Mouse (Mus musculus): Measurements from ENCODE around the gene Hspa2. TPM values are rescaled to one million over a fixed set of nuclear protein-coding genes. Genes with fewer than 3 reads are reported as not detected.

Gene Hspa2
- polyA plus RNA-seq, 1 experiment from 2014 or later = 4.2 TPM

DNA sequence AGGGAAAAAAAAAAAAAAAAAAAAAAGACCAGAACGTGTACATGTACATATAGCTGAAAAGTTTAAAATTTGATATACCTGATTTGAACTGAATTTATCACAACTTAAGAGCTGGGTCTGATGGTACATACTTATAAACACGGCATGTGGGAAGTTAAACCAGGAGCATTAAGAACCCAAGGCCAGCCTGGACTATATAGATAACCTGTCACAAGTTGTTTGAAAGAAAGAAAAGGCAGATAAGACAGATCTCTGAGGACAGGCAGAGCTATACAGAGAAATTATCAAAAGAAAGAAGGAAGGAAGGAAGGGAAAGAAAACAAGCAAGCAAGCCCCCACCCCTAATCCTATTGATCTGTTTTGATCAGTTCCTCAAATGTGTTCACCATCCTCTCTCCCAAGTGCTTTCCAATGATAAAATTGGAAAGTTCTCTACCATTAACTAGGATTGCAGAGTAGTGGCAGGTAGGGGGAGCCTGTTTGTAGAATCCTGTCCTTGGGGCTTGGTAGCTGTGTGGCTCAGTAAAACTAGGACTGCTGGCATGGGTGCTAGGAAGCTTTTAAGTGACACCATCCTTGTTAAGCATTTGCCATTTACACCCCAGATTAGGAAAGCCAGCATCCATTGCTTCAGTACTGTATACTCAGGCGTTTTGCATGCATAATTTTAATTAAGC, 12.2 kb upstream of the Hspa2 start:
- Histone ChIP-seq H3K27ac (ENCODE audit: low read depth, low read length) (no peak overlapping the region), H3K27me3 (replicated peaks; ENCODE audit: control insufficient read depth, insufficient read depth, low read length) (no peaks in the 10 kb centered on the region), H3K36me3 (ENCODE audit: control insufficient read depth, insufficient read depth, low read length) (peaks cover 6% of the 10 kb centered on the region; the same call in 1 of the 2 replicates), H3K9me3 (ENCODE audit: control insufficient read depth, low read length) (no peaks in the 10 kb centered on the region), H3K9ac (ENCODE audit: low read depth, low read length) (no peak overlapping the region), H3K4me3 (ENCODE audit: low read depth, low read length) (no peak overlapping the region), H3K4me1 (replicated peaks; ENCODE audit: control insufficient read depth, insufficient read depth, low read length) (peaks cover 15% of the 10 kb centered on the region), H3K4me2 (peak overlapping the region; percentile 5; the same call in 1 of the 2 replicates)
- DNase-seq (ENCODE audit: low spot score) (peak; percentile 25), ATAC-seq (replicated peaks; ENCODE audit: low FRiP score) (peak; percentile 95)
- WGBS = 54% methylated on average over 3 of the region's 3 CpGs

- ATAC-seq (replicated peaks; ENCODE audit: low FRiP score) (no peak), DNase-seq (ENCODE audit: low spot score) (peak; percentile 10)
- Histone ChIP-seq H3K4me2 (no peak overlapping the region), H3K27ac (ENCODE audit: low read depth, low read length) (no peak overlapping the region), H3K9me3 (ENCODE audit: control insufficient read depth, low read length) (no peaks in the 10 kb centered on the region), H3K27me3 (replicated peaks; ENCODE audit: control insufficient read depth, insufficient read depth, low read length) (no peaks in the 10 kb centered on the region), H3K4me1 (replicated peaks; ENCODE audit: control insufficient read depth, insufficient read depth, low read length) (peaks cover 15% of the 10 kb centered on the region), H3K4me3 (ENCODE audit: low read depth, low read length) (no peak overlapping the region), H3K9ac (ENCODE audit: low read depth, low read length) (no peak overlapping the region), H3K36me3 (ENCODE audit: control insufficient read depth, insufficient read depth, low read length) (peaks cover 6% of the 10 kb centered on the region; the same call in 1 of the 2 replicates)
- WGBS = 78% methylated on average over 5 of the region's 5 CpGs
These were observed 11.0 kb upstream of the Hspa2 start for GRCm38 (mm10) chr12:76392979-76393378.

DNA sequence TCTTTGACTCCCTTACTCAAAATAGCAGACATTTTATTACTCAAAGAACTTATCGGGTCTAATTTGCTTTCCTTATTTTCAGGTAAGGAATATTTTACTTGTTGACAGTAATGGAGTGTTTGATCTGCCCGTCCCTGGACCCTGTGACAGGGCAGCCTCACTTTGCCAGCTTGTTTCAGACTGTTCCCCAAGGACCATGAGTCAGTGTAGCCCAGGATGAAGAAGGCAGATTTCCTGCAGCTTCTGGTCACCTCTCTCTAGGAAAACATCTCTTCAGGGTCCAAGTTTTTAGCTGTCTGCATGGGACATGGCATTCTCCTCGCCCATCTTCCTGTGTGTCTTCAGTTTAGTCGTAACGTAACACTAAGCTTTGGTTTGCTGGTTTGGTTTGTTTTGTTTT, 6.7 kb upstream of the Hspa2 start:
- Histone ChIP-seq H3K27ac (ENCODE audit: low read depth, low read length) (no peak overlapping the region), H3K27me3 (replicated peaks; ENCODE audit: control insufficient read depth, insufficient read depth, low read length) (no peaks in the 10 kb centered on the region), H3K36me3 (ENCODE audit: control insufficient read depth, insufficient read depth, low read length) (no peaks in the 10 kb centered on the region), H3K4me1 (replicated peaks; ENCODE audit: control insufficient read depth, insufficient read depth, low read length) (no peaks in the 10 kb centered on the region), H3K9ac (ENCODE audit: low read depth, low read length) (no peak overlapping the region), H3K4me3 (ENCODE audit: low read depth, low read length) (no peak overlapping the region), H3K4me2 (no peak overlapping the region), H3K9me3 (ENCODE audit: control insufficient read depth, low read length) (no peaks in the 10 kb centered on the region)
- no peak for DNase-seq (ENCODE audit: low spot score)
- no peak for ATAC-seq (replicated peaks; ENCODE audit: low FRiP score)
- 86% methylated on average over 5 of the region's 5 CpGs for WGBS

DNA sequence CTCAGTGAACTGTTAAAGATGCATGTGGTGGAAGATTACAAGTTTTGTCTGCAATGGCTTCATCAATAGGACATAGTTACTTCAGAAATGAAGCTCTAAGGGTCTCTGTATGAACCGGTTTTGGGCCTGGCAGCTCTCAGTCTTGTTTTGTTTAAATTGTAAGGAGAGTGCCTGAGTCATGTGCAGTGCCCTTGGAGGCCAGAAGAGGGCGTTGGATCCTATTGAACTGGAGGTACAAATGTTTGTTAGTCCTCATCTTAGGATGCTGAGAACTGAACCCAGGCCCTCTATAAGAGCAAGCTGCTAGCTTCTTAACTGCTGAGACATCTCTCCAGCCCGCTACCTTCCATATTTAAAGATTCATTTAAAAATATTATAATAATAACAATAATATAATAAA, 2.3 kb upstream of the Hspa2 start:
- no peaks in the 10 kb centered on the region for H3K9me3 ChIP-seq (ENCODE audit: control insufficient read depth, low read length)
- WGBS = 58% methylated on average over 3 of the region's 3 CpGs
- no peak overlapping the region for H3K9ac ChIP-seq (ENCODE audit: low read depth, low read length)
- H3K4me2 ChIP-seq = no peak overlapping the region
- H3K4me1 ChIP-seq (replicated peaks; ENCODE audit: control insufficient read depth, insufficient read depth, low read length) = peaks cover 15% of the 10 kb centered on the region
- ATAC-seq (replicated peaks; ENCODE audit: low FRiP score) = no peak
- no peak overlapping the region for H3K4me3 ChIP-seq (ENCODE audit: low read depth, low read length)
- H3K36me3 ChIP-seq (ENCODE audit: control insufficient read depth, insufficient read depth, low read length) = no peaks in the 10 kb centered on the region
- H3K27me3 ChIP-seq (replicated peaks; ENCODE audit: control insufficient read depth, insufficient read depth, low read length) = peaks cover 21% of the 10 kb centered on the region
- H3K27ac ChIP-seq (ENCODE audit: low read depth, low read length) = no peak overlapping the region
- no peak for DNase-seq (ENCODE audit: low spot score)

GRCm38 (mm10) chr12:76402991-76403885, 738 bp upstream of the Hspa2 start:
- no peaks in the 10 kb centered on the region for H3K36me3 ChIP-seq (ENCODE audit: control insufficient read depth, insufficient read depth, low read length)
- H3K4me1 ChIP-seq (replicated peaks; ENCODE audit: control insufficient read depth, insufficient read depth, low read length) = peaks cover 15% of the 10 kb centered on the region
- ATAC-seq (replicated peaks; ENCODE audit: low FRiP score) = peak; percentile 88
- peak; percentile 45 for DNase-seq (ENCODE audit: low spot score)
- peak overlapping the region; percentile 67 for H3K27ac ChIP-seq (ENCODE audit: low read depth, low read length)
- 2% methylated on average over 50 of the region's 54 CpGs for WGBS
- H3K27me3 ChIP-seq (replicated peaks; ENCODE audit: control insufficient read depth, insufficient read depth, low read length) = peaks cover 33% of the 10 kb centered on the region
- H3K4me2 ChIP-seq = peak overlapping the region; percentile 94
- no peaks in the 10 kb centered on the region for H3K9me3 ChIP-seq (ENCODE audit: control insufficient read depth, low read length)
- peak overlapping the region; percentile 62 for H3K4me3 ChIP-seq (ENCODE audit: low read depth, low read length)
- peak overlapping the region; percentile 67 for H3K9ac ChIP-seq (ENCODE audit: low read depth, low read length)

- peak overlapping the region; percentile 94 for H3K4me2 ChIP-seq
- WGBS = 9% methylated on average over 20 of the region's 20 CpGs
- DNase-seq (ENCODE audit: low spot score) (no peak), ATAC-seq (replicated peaks; ENCODE audit: low FRiP score) (no peak)
- H3K4me1 ChIP-seq (replicated peaks; ENCODE audit: control insufficient read depth, insufficient read depth, low read length) = peaks cover 15% of the 10 kb centered on the region
- H3K9me3 ChIP-seq (ENCODE audit: control insufficient read depth, low read length) = no peaks in the 10 kb centered on the region
- H3K27ac ChIP-seq (ENCODE audit: low read depth, low read length) = no peak overlapping the region
- peaks cover 33% of the 10 kb centered on the region for H3K27me3 ChIP-seq (replicated peaks; ENCODE audit: control insufficient read depth, insufficient read depth, low read length)
- no peaks in the 10 kb centered on the region for H3K36me3 ChIP-seq (ENCODE audit: control insufficient read depth, insufficient read depth, low read length)
- peak overlapping the region; percentile 62 for H3K4me3 ChIP-seq (ENCODE audit: low read depth, low read length)
- no peak overlapping the region for H3K9ac ChIP-seq (ENCODE audit: low read depth, low read length)
These were observed 833 bp downstream of the Hspa2 start for GRCm38 (mm10) chr12:76404836-76405182.

- peak overlapping the region; percentile 94 for H3K4me2 ChIP-seq
- H3K9me3 ChIP-seq (ENCODE audit: control insufficient read depth, low read length) = no peaks in the 10 kb centered on the region
- peak; percentile 57 for DNase-seq (ENCODE audit: low spot score)
- peaks cover 33% of the 10 kb centered on the region for H3K27me3 ChIP-seq (replicated peaks; ENCODE audit: control insufficient read depth, insufficient read depth, low read length)
- no peak overlapping the region for H3K9ac ChIP-seq (ENCODE audit: low read depth, low read length)
- WGBS = 7% methylated on average over 64 of the region's 64 CpGs
- no peak for ATAC-seq (replicated peaks; ENCODE audit: low FRiP score)
- H3K27ac ChIP-seq (ENCODE audit: low read depth, low read length) = no peak overlapping the region
- peaks cover 15% of the 10 kb centered on the region for H3K4me1 ChIP-seq (replicated peaks; ENCODE audit: control insufficient read depth, insufficient read depth, low read length)
- no peaks in the 10 kb centered on the region for H3K36me3 ChIP-seq (ENCODE audit: control insufficient read depth, insufficient read depth, low read length)
- peak overlapping the region; percentile 62 for H3K4me3 ChIP-seq (ENCODE audit: low read depth, low read length)
These were observed 1.4 kb downstream of the Hspa2 start for GRCm38 (mm10) chr12:76405183-76405970.

DNA sequence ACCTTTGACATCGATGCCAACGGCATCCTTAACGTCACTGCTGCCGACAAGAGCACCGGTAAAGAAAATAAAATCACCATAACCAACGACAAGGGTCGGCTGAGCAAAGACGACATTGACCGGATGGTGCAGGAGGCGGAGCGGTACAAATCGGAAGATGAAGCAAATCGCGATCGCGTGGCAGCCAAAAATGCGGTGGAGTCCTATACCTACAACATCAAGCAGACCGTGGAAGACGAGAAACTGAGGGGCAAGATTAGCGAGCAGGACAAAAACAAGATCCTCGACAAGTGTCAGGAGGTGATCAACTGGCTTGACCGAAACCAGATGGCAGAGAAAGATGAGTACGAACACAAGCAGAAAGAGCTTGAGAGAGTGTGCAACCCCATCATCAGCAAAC, 2.0 kb downstream of the Hspa2 start:
- Histone ChIP-seq H3K4me2 (peak overlapping the region; percentile 94), H3K9ac (ENCODE audit: low read depth, low read length) (no peak overlapping the region), H3K27me3 (replicated peaks; ENCODE audit: control insufficient read depth, insufficient read depth, low read length) (peaks cover 33% of the 10 kb centered on the region), H3K27ac (ENCODE audit: low read depth, low read length) (no peak overlapping the region), H3K4me1 (replicated peaks; ENCODE audit: control insufficient read depth, insufficient read depth, low read length) (peaks cover 15% of the 10 kb centered on the region), H3K36me3 (ENCODE audit: control insufficient read depth, insufficient read depth, low read length) (no peaks in the 10 kb centered on the region), H3K9me3 (ENCODE audit: control insufficient read depth, low read length) (no peaks in the 10 kb centered on the region), H3K4me3 (ENCODE audit: low read depth, low read length) (peak overlapping the region; percentile 62)
- DNase-seq (ENCODE audit: low spot score) (peak; percentile 53), ATAC-seq (replicated peaks; ENCODE audit: low FRiP score) (no peak)
- 3% methylated on average over 23 of the region's 23 CpGs for WGBS
